Mouse (Mus musculus): ENCODE measurements at regions not wholly inside any gene's neighbourhood (a gene's known extent, or its start where the extent isn't known, plus 50 kb on each side); places are given as distances from the start of the nearest gene placed in this dataset.

- in situ Hi-C loops (cut with MboI, MseI), result no loop called here
These were observed 66.4 kb upstream of the Arhgap32 start for GRCm38 (mm10) chr9:32049546-32049945.

DNA sequence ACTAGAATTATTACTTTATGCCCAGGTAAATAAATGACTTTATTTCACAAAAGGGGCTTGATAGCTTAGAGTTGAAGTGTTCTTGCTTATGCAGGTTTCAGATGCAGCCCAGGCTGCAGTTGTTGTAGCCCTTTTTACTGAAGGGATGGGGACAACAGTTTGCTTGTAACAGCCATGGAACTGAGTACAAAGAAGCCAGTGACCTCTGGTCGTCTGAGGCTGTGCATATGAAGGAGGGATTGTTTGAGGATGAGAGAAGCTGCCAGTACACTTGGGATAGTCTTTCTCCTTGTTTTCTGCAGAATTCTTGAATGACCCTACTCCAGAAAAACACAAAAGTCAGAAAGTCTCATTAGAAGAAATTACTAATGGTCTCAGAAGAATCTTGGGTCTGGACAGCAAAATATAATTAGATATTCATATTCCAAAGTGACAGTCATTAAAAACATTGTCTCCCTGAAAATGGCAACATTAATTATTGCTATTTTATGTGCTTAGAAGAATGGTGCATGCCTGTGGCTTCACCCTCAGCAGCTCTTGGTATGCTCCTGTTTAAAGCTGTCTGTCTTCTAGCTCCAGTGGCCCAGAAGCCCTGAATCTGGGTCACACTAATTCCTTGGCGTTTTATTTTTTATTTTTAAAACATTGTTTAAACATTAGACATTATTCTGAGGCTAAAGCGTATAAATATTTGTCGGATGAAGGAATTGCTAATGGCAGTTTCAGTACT, 61.9 kb upstream of the Arhgap32 start:
- in situ Hi-C loops (cut with MboI, MseI), result no loop called here

DNA sequence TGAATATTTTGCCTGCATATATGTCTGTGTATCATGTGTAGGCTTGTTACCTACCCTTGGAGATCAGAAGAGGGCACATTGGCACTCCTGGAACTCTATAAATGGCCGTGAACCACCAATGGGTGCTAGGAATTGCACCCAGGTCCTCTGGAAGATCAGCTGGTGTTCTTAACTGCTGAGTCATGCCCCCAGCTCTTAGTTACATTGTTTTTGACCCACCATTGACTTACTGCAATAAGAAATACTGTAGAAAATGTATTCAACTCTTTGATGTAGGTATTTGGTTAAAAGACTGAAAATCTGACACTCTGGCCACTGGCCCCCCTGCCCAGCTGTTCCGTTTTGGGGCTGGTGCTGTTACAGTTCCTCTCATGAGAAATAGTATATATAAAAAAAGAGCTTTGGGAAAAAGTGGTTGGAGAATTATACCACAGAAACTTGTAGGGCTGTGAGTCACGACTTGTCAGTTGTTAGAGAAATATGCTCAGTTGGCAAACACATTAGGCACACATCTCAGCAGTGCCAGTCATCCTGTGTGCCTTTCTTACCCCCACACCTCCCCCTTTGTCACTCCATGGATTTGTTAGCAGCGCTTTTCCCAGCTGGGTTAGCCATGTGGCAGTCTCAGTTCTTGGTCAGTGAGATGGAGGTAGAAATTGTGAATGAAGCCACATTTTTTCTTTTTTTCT, 58.4 kb upstream of the Arhgap32 start:
- in situ Hi-C loops (cut with MboI, MseI), result no loop called here

DNA sequence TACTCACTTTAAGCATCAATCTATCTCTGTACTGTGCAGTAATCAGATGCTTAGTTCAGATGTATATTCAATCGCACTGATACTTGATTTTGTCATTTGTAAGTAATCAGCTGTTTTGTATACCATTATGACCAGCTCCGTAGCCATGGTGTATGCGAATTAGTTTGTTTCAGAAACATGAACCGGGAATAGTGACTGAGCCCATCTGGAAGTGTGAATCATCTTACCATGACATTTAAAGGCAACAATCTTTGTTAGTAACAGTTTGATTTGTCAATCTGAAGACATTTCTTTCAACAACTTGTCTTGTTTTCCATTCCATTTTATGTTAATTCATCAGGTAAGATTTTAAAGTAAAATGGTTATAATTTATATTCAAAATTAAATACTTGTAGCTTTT, 53.2 kb upstream of the Arhgap32 start:
- in situ Hi-C loops (cut with MboI, MseI), result no loop called here

DNA sequence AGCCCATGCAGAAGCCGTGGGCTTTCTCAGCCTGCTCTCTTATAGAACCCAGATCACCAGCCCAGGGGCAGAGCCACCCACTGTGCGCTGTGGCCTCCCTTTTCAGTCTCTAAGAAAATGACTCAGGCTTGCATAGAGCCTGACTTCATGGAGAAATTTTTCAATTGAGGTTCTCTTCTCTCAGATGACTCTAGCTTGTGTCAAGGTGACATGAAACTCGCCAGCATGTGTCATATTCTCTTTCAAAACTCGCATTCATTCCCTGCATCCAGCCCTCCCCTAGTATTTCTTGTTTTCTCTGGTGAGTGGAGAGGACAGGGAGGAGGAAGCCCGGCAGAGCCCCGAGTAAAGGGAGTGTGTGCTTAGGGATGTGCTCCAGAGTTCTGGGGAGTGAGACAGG, 52.4 kb upstream of the Arhgap32 start:
- in situ Hi-C loops (cut with MboI, MseI), result no loop called here

- in situ Hi-C loops (cut with MboI, MseI), result no loop called here
These were observed 51.9 kb upstream of the Arhgap32 start for GRCm38 (mm10) chr9:32064007-32064550.

All from T-helper 17 cell (primary cell).